Mouse (Mus musculus) CD4-positive, CD25-positive, alpha-beta regulatory T cell, adult 2 months (primary cell): Measurements from ENCODE around the gene Foxg1.

Experiments
- DNase-seq: peaks from one replicate; pipeline ENCODE4 v3.0.0-alpha.2; 2012; ENCODE audit warnings: low read depth, low spot score

Gene Foxg1

GRCm38 (mm10) chr12:49382565-49383520 is at the start of gene Foxg1:
TSS of gene Foxg1 (plus strand) at chr12:49382660.
- DNase-seq, result no peak

GRCm38 (mm10) chr12:49349697-49350096 is 32.8 kb upstream of the Foxg1 start:
- DNase-seq, result no peak

- DNase-seq, result no peak
Observed at GRCm38 (mm10) chr12:49368931-49369330, 13.5 kb upstream of the Foxg1 start.

GRCm38 (mm10) chr12:49372170-49372569 is 10.3 kb upstream of the Foxg1 start:
- no peak for DNase-seq

GRCm38 (mm10) chr12:49373176-49373575 is 9.3 kb upstream of the Foxg1 start:
- no peak for DNase-seq

- no peak for DNase-seq
Observed at GRCm38 (mm10) chr12:49373821-49374605, 8.4 kb upstream of the Foxg1 start.

- no peak for DNase-seq
Observed at GRCm38 (mm10) chr12:49374606-49374995, 7.9 kb upstream of the Foxg1 start.

GRCm38 (mm10) chr12:49375427-49376317 is 6.8 kb upstream of the Foxg1 start:
- DNase-seq, result no peak

- DNase-seq, result no peak
Observed at GRCm38 (mm10) chr12:49376318-49376992, 6.0 kb upstream of the Foxg1 start.

- DNase-seq, result no peak
Observed at GRCm38 (mm10) chr12:49377281-49377970, 5.0 kb upstream of the Foxg1 start.

- DNase-seq, result no peak
Observed at GRCm38 (mm10) chr12:49378920-49379319, 3.5 kb upstream of the Foxg1 start.

- no peak for DNase-seq
Observed at GRCm38 (mm10) chr12:49379446-49379845, 3.0 kb upstream of the Foxg1 start.

GRCm38 (mm10) chr12:49380442-49380841 is 2.0 kb upstream of the Foxg1 start:
- DNase-seq, result no peak

GRCm38 (mm10) chr12:49381031-49381525 is 1.4 kb upstream of the Foxg1 start:
- DNase-seq, result no peak

- DNase-seq, result no peak
Observed at GRCm38 (mm10) chr12:49381721-49382365, 617 bp upstream of the Foxg1 start.

GRCm38 (mm10) chr12:49383521-49384133 is 1.2 kb downstream of the Foxg1 start:
- DNase-seq, result no peak

- DNase-seq, result no peak
Observed at GRCm38 (mm10) chr12:49384295-49384875, 1.9 kb downstream of the Foxg1 start.

GRCm38 (mm10) chr12:49384876-49385630 is 2.6 kb downstream of the Foxg1 start, which contains the start of gene Gm43517:
TSS of gene Gm43517 (plus strand) at chr12:49385174.
- DNase-seq, result no peak
